Mouse (Mus musculus) gastrocnemius, postnatal 4 days (tissue): ENCODE measurements around the gene 2310057J18Rik. TPM values are rescaled to one million over a fixed set of nuclear protein-coding genes. Genes with fewer than 3 reads are reported as not detected.
A peak's percentile ranks its signal among the peaks of the same experiment; 100 is the strongest.
"Not testable (repeated sequence)": the region's sequence is repeated elsewhere in the genome, so short reads cannot be mapped to it uniquely, and the experiment has no call there.

Experiments
- DNase-seq, 2 experiments: peaks; one replicate each; pipeline ENCODE4 v3.0.0; 2021 to 2022; ENCODE audit warnings: low spot score in 2 of 2, mixed read lengths in 2 of 2
- long read RNA-seq, 2 experiments: library from polyadenylated mRNA; stranded (forward); transcript quantifications; one replicate each; pipeline ENCODE4 v2.0.0; 2021
- total RNA-seq, 2 experiments: library from RNA; stranded (reverse); gene quantifications; 2 replicates each; pipeline ENCODE4 v1.2.3; 2021

2310057J18Rik gene
- not detected for total RNA-seq
- long read RNA-seq, experiment 1: 0 reads
- long read RNA-seq, experiment 2: 0 reads

DNA sequence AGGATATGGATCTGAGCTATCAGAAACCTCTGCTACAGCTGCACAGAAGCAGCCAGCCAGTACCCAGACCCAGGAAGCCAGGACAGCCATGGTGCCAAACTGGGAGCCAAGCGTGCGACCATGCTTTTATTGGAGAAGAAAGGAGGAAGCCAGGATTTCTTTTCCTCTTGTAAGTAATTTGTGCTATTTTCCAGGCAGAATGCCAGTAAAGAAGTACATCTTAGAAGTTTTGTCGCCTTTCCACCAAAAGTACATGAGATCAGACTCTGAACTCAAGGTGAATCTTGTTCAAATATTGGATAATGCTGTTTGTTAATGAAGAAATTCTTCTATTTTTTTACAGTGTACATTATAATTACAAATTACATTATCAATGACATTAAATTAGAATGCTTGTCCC, at the start of gene 2310057J18Rik:
Gene 2310057J18Rik, minus strand, starts transcription at position 101 of the 400 bp plus-strand sequence.
- DNase-seq: no peak

- not testable (repeated sequence) for DNase-seq
Measured at GRCm38 (mm10) chr10:29029960-29030359, 43.9 kb upstream of the 2310057J18Rik start.

DNA sequence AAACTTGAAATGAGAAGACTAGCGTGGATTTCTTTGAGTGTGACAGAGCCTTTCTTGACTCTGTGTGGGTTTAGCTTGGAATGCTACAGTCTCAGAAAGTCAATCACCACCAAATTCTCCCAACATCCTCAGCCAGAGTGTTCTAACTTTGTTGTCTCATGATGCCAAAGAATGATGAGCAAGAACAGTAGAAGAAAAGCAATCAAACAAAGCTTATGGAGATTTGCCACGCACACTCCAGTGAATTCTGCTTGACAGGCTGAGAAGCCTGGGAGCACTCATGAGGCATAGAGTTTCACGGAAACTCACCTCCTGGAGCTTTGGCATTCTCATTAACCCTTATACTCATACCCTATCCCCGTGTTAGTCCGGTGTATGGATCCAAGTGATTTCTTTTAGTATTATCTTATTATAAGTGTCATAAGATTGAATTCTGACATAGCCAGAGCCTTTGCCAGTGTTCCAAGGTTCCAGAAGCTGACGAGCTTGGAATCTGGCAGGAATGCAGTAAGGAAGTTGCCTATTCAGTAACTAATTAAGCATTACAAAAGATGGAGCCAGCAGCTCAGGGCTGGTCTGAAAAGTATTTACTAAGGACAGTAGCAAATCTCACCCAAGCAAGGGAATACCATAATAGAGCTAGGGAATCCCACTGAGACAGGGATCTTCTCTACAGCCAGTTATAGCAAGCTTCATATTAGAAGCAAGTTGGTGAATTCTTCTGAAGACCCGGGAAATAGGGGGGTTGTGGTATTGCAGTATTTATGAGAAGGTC, 33.6 kb upstream of the 2310057J18Rik start:
- no peak for DNase-seq

DNA sequence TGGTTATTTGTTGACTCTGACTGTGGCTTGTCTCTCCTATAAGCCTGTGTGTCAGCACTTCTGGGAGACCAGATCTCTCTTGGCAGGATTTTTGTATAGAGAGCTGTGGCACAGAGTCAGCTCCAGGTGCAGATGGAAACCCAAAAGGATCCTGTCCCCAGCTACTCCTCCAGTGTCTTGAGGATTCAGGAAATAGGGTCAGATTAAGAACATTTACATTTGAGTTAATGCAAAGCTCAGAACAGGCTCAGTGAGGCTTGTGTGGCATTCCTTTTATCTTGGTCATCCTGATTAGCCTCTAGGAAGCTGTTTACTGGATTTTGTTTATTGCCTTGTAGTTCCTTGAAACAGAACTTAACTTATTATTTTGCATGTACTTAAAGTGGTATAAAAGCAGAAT, 11.7 kb upstream of the 2310057J18Rik start:
- DNase-seq: no peak

DNA sequence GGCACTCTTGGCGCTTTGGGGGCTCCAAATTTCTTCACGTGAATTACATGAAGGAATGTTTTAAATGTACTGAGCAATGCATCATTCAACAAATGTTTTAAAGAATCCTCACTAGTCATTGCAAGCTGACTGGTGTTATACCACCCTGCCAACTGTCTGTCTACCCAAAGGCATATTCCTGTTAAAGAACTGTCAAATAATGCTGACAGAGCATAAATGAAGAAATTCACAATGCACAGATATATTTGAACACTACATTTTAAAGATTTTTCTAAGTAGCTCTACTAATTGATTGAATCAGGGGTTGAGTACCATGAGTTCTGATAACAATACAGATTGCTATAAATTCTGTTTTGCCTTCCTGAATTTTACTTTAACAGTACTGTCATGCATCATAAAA, 2.9 kb upstream of the 2310057J18Rik start:
- no peak for DNase-seq

GRCm38 (mm10) chr10:28968189-28968588, 17.9 kb downstream of the 2310057J18Rik start:
- DNase-seq: no peak

GRCm38 (mm10) chr10:28955138-28955537, 31.0 kb downstream of the 2310057J18Rik start:
- DNase-seq: peak; percentile 18 to 27

GRCm38 (mm10) chr10:28954515-28954914, 31.6 kb downstream of the 2310057J18Rik start:
- DNase-seq: no peak

Other genes with a start within 250 kb of the 2310057J18Rik start
- gene Soga3, start 157.5 kb upstream of the 2310057J18Rik start, total RNA-seq: under 1 TPM; 0.42 to 0.49 TPM
- not detected for gene Gm49353, start 212.7 kb upstream of the 2310057J18Rik start, total RNA-seq
- 1 to 10 TPM; 5.1 to 6.0 TPM for gene 9330159F19Rik, start 225.3 kb upstream of the 2310057J18Rik start, total RNA-seq